Mouse (Mus musculus): ENCODE data around the gene Ldb3. TPM values are rescaled to one million over a fixed set of nuclear protein-coding genes. Genes with fewer than 3 reads are reported as not detected.

The Ldb3 gene
- total RNA-seq, 2 experiments from 2014 or later: 1,336 to 1,359 TPM

Other genes starting within 250 kb of the Ldb3 start
- gene Fam25c, start 233.2 kb downstream of the Ldb3 start, total RNA-seq (2021): not detected
- 10 to 100 TPM; 10.2 to 16.9 TPM for gene Sncg, start 213.9 kb downstream of the Ldb3 start, total RNA-seq (2021)
- 10 to 100 TPM; 16.7 to 18.7 TPM for gene Mmrn2, start 213.2 kb downstream of the Ldb3 start, total RNA-seq (2021)
- 100 to 1,000 TPM in 1 of 2 experiments, 10 to 100 TPM in 1; 92.4 to 102 TPM for gene Bmpr1a, start 85.3 kb downstream of the Ldb3 start, total RNA-seq (2021)
- not detected for gene 9230112D13Rik, start 65.9 kb downstream of the Ldb3 start, total RNA-seq (2021)
- not detected for gene Opn4, start 11.5 kb upstream of the Ldb3 start, total RNA-seq (2021)
- gene Wapl, start 85.2 kb upstream of the Ldb3 start, total RNA-seq (2021): 10 to 100 TPM; 45.7 to 48.3 TPM
- gene Grid1, start 231.4 kb upstream of the Ldb3 start, total RNA-seq (2021): under 1 TPM; 0.23 to 0.32 TPM

All from gastrocnemius, postnatal 10 days (tissue).